Mouse (Mus musculus) right cerebral cortex, postnatal 14 days (tissue): ENCODE data around the gene Nox3.

Experiments
- DNase-seq: peaks from one replicate; pipeline ENCODE4 v3.0.0; 2022

Nox3 gene

DNA sequence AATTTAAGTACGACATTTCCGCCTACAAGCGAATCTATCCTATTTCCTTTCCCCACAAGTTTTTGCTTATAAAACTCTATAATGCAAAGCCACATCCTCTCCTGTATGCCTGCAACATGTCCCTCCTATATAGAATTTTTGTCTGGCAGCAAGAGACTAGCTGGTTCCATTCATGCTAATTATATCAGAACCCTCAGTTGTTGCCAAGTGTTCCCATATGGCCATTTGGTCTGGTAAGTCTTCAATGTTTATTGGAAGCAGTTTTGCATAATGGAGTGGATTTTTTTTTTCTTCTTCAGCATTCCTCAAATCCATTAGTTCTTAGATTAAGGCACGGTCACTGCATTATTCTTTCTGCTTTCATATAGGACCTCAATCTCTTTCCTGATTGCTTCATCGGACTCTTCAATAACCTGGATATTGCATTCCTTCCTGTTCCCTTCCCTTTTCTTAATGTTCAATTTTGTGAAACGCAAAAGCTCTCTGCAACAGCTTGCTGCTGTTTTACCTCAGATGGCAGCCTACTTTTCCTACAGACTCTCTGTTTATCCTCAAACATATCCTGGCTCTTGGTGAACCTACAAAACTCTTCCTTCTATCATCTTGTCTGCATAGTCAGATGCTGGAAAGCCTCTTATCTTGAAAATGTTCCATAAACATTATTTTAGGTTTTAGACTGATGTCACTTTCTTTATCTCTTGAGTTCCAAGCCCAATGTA lies 92.9 kb downstream of the Nox3 start:
- DNase-seq: no peak

DNA sequence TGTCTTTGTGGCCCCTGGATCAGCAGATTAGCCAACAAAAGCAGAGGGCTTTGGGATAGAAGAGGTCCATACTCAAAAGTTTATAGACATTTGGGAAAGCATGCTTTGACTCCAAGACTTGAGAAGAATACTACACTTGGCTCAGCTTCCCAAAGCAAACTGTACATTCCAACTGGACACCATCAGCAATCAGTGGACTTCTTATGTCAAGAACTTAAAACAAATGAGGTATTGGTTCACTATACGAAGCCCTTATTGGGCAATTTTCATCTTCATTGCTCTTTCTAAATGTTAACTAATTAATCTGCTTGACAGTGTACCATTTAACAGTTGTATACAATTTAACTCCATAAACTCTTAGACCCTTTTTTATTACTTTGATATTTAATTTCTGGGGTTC lies 97.7 kb downstream of the Nox3 start:
- no peak for DNase-seq

DNA sequence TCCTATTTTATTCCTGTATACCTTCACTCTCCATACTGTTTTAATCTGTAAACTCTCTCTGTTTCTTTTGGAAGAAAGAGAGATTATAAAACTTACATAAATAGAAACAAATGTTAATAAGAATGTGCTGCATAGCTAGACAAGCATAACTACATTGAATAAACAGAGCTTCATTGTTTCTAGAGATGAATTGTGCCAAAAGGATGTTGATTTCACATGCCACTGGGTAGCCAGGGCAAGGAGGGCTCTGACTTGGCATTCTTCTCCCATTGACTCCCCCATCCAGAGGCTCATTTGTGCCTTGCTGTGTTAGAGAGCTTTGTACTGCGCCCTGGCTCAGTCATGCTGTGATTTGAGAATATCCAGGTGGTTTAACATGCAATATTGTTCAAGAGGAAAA lies 98.2 kb downstream of the Nox3 start:
- no peak for DNase-seq

DNA sequence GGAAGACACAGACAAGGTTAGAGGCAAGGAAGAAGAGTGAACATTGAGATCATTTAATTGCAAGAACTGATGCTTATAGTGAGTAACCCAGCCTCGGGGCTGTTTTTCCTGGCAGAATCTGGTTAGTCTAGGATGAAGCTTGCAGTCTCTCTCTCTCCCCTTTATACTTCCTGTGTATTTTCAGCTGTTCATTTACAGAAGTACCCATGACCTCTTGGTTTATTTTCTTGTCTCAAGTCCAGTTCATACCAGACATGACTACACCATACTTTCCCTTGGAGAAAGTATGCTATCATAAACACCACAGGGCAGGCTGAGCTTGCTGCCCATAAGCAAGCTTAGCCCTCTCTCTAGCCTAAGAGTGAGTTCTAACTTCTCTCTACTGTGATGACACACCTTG lies 98.9 kb downstream of the Nox3 start:
- DNase-seq: no peak
